Mouse (Mus musculus) E14TG2a.4 (cell line): ENCODE results near the gene Nap1l5.

Experiments used
- H3K27me3 ChIP-seq: 2 replicates; pipeline ENCODE4 v1.6.1; 2014; ENCODE audit warnings: low read length, control low read depth; ENCODE audit not compliant: insufficient read depth
- H3K36me3 ChIP-seq: 2 replicates; pipeline ENCODE4 v1.6.1; 2014; ENCODE audit warnings: low read length, control low read depth; ENCODE audit not compliant: insufficient read depth
- H3K4me1 ChIP-seq: replicated peaks from 2 replicates; pipeline ENCODE4 v1.6.1; 2014; ENCODE audit warnings: low read depth, low read length, control low read depth
- H3K4me3 ChIP-seq: replicated peaks from 2 replicates; pipeline ENCODE4 v1.5.1; 2014; ENCODE audit warnings: mild to moderate bottlenecking, low read length
- H3K9me3 ChIP-seq: 2 replicates; pipeline ENCODE4 v1.6.1; 2014; ENCODE audit warnings: low read length, control low read depth
- CTCF ChIP-seq: conservative IDR thresholded peaks from 2 replicates; pipeline ENCODE4 v1.5.1; 2014; ENCODE audit warnings: low read length
- NANOG ChIP-seq: IDR thresholded peaks from 2 replicates; pipeline ENCODE4 v1.6.1; 2014; ENCODE audit warnings: borderline replicate concordance, low read length, mixed read lengths
- POU5F1 ChIP-seq: IDR thresholded peaks from 2 replicates; pipeline ENCODE4 v1.6.1; 2014; ENCODE audit warnings: low read length, borderline replicate concordance

Gene Nap1l5

DNA sequence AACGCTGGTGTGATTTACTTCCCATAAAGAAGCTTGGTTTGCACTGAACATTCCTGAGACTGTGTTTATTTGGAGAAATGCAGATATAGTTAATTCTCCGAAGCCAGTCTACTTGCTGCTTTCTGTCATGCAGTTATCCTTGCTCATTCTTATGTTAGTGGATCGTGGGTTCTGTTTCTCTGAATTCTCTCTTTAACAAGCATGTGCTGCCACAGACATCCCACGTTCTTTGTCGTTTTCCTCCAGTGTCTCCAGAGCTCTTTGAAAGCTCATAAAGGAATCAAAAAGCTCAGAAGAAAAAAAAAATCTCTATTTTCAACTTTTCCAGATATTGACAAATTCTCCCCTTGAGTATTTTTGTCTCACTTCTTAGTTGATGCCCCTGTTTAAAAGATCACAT lies 7.1 kb upstream of the Nap1l5 start:
- peaks cover 17% of the 10 kb centered on the region; the same call in 1 of the 2 replicates for H3K36me3 ChIP-seq
- no peak for TF ChIP-seq NANOG
- TF ChIP-seq POU5F1, result no peak
- no peak for TF ChIP-seq CTCF
- H3K9me3 ChIP-seq, result peaks cover 56% of the 10 kb centered on the region
- no peaks in the 10 kb centered on the region for H3K27me3 ChIP-seq
- no peaks in the 10 kb centered on the region for H3K4me1 ChIP-seq
- H3K4me3 ChIP-seq, result no peak overlapping the region

GRCm38 (mm10) chr6:58913551-58913950 lies 6.7 kb upstream of the Nap1l5 start:
- Histone ChIP-seq H3K4me3 (no peak overlapping the region), H3K36me3 (peaks cover 13% of the 10 kb centered on the region; the same call in 1 of the 2 replicates), H3K9me3 (peaks cover 60% of the 10 kb centered on the region), H3K27me3 (no peaks in the 10 kb centered on the region), H3K4me1 (no peaks in the 10 kb centered on the region)
- no peak for TF ChIP-seq POU5F1
- TF ChIP-seq NANOG, result no peak

DNA sequence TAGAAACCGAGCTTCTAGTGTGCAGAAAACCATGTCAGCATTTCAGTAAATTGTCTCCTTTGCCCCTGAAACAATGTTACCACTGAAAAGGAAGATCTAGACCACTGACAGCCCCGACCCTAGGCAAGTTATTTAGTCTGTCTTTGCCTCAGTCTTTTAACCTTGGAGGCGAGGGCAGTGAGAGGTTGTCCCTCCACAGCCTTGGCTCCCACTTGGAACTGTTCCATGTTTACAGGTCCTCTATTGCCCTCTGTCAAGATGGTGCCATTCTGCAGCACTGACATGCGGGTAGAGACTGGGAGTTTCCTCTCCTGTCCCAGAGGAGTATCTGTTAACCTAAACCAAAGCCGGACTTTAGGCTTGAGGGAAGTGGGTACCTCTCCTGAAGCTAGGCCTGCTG lies 6.0 kb upstream of the Nap1l5 start:
- peaks cover 9% of the 10 kb centered on the region; the same call in 1 of the 2 replicates for H3K36me3 ChIP-seq
- H3K4me1 ChIP-seq, result no peaks in the 10 kb centered on the region
- peaks cover 67% of the 10 kb centered on the region for H3K9me3 ChIP-seq
- H3K4me3 ChIP-seq, result no peak overlapping the region
- TF ChIP-seq POU5F1 (no peak), NANOG (no peak), CTCF (no peak)
- no peaks in the 10 kb centered on the region for H3K27me3 ChIP-seq

DNA sequence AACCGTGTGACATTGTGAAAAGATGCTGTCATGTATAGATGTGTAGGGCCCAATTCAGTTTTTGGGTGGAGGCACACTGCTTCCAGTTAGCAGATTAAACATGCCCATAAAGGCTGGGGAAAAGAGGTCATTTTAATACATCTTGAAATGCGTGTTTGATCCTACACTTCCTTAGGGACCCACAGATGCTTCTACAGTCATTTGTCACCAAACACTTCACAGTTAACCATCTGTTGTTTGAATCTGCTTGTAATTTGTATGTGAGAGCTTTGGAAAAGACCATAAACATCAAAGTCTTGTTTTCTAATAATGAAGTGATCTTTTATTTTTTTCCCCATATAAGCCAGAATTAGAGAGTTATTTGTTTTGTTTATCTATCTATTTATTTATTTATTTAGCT lies 915 bp upstream of the Nap1l5 start:
- H3K27me3 ChIP-seq, result no peaks in the 10 kb centered on the region
- TF ChIP-seq POU5F1, result no peak
- no peak for TF ChIP-seq NANOG
- no peak for TF ChIP-seq CTCF
- H3K4me3 ChIP-seq, result no peak overlapping the region
- H3K4me1 ChIP-seq, result no peaks in the 10 kb centered on the region
- H3K36me3 ChIP-seq, result 0 out of 2 replicates have a peak, but pooled peaks cover 4% of the 10 kb centered on the region
- H3K9me3 ChIP-seq, result peaks cover 91% of the 10 kb centered on the region

DNA sequence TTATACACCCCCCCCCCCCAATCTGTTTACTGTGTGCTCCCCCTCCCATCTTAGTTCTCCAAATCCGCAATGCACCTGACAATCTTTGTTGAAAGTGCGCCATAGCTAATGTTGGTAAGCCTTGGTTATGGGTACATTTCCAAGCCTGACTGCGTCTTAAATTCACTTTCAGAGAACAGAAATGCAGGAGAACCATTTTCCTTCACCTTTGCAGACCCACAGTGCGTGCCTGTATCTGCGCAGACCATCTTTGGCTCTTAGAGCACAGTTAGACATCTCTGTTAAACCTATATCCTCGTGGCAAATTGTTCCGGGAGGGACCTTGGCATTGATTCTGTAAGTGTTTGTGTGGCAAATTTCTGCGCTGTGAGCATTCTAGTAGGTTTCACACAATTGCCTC lies 460 bp upstream of the Nap1l5 start:
- H3K4me1 ChIP-seq, result no peaks in the 10 kb centered on the region
- TF ChIP-seq NANOG (no peak), POU5F1 (no peak), CTCF (no peak)
- no peaks in the 10 kb centered on the region for H3K27me3 ChIP-seq
- 0 out of 2 replicates have a peak, but pooled peaks cover 4% of the 10 kb centered on the region for H3K36me3 ChIP-seq
- no peak overlapping the region for H3K4me3 ChIP-seq
- H3K9me3 ChIP-seq, result peaks cover 87% of the 10 kb centered on the region

GRCm38 (mm10) chr6:58904551-58904950 lies 2.3 kb downstream of the Nap1l5 start:
- H3K36me3 ChIP-seq, result peaks cover 16% of the 10 kb centered on the region
- H3K9me3 ChIP-seq, result peaks cover 81% of the 10 kb centered on the region
- no peaks in the 10 kb centered on the region for H3K27me3 ChIP-seq
- H3K4me3 ChIP-seq, result no peak overlapping the region
- no peak for TF ChIP-seq CTCF
- TF ChIP-seq POU5F1, result no peak
- TF ChIP-seq NANOG, result no peak
- no peaks in the 10 kb centered on the region for H3K4me1 ChIP-seq

GRCm38 (mm10) chr6:58903171-58903570 lies 3.7 kb downstream of the Nap1l5 start:
- H3K27me3 ChIP-seq, result no peaks in the 10 kb centered on the region
- peaks cover 71% of the 10 kb centered on the region for H3K9me3 ChIP-seq
- H3K36me3 ChIP-seq, result peaks cover 16% of the 10 kb centered on the region
- no peak overlapping the region for H3K4me3 ChIP-seq
- H3K4me1 ChIP-seq, result no peaks in the 10 kb centered on the region
- TF ChIP-seq POU5F1, result no peak
- TF ChIP-seq NANOG, result no peak
- TF ChIP-seq CTCF, result no peak

DNA sequence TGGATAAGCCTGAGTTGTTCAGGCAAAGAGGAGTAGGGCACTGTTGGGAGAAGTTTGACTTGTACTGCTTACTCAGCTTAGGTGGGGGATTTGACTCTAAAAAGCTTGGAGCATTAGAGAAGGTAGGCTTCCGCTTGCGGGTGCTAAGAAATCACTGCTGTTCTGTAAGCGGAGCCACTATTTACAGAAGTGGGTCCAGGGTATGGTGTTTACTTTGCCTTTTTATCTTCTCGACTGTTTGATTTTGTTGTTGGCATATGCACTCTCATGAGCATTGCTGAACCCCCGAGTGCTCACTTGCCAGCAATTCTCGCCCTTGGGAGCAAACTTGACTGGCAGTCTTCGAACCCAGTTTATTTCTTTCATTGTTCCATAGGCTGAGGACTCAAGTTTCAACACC lies 6.3 kb downstream of the Nap1l5 start:
- TF ChIP-seq POU5F1, result no peak
- TF ChIP-seq NANOG, result no peak
- TF ChIP-seq CTCF, result no peak
- Histone ChIP-seq H3K4me1 (no peaks in the 10 kb centered on the region), H3K36me3 (peaks cover 22% of the 10 kb centered on the region), H3K9me3 (peaks cover 45% of the 10 kb centered on the region), H3K4me3 (no peak overlapping the region), H3K27me3 (no peaks in the 10 kb centered on the region)

DNA sequence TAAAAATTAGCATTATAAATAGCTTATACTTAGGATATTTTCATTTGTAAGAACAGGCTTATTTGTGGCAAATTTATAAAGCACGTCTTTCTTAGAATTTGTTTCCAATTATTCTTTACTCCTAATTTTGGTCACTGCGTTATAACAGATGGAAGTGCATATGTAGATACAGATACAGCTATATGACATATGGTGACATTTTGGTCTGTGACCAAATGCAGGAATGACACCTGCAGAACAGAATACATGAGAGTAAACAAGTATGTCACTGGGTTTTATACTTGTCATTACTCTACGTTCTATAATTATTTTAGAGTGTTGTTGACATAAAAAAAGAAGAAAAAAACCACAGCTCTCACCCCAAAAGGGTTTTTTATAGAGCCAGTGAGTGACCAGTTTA lies 7.8 kb downstream of the Nap1l5 start:
- Histone ChIP-seq H3K36me3 (peaks cover 27% of the 10 kb centered on the region), H3K9me3 (peaks cover 34% of the 10 kb centered on the region), H3K27me3 (no peaks in the 10 kb centered on the region), H3K4me3 (no peak overlapping the region), H3K4me1 (no peaks in the 10 kb centered on the region)
- TF ChIP-seq POU5F1, result no peak
- TF ChIP-seq NANOG, result no peak
- TF ChIP-seq CTCF, result no peak
